Mouse (Mus musculus) small intestine, adult 2 months (tissue): ENCODE measurements around the gene Gm20388. TPM values are rescaled to one million over a fixed set of nuclear protein-coding genes. Genes with fewer than 3 reads are reported as not detected.

Experiments used
- H3K27ac ChIP-seq: fragments of 200-500 bp; 2 replicates; pipeline ENCODE4 v1.5.1; 2012; ENCODE audit warnings: low read depth, low read length, control low read depth, inconsistent platforms; ENCODE audit not compliant: insufficient read depth
- H3K27me3 ChIP-seq: fragments of 200-500 bp; 2 replicates; pipeline ENCODE4 v1.6.1; 2012; ENCODE audit warnings: mild to moderate bottlenecking, moderate library complexity, low read length, inconsistent platforms; ENCODE audit not compliant: control insufficient read depth, insufficient read depth
- H3K36me3 ChIP-seq: fragments of 200-500 bp; 2 replicates; pipeline ENCODE4 v1.6.1; 2012; ENCODE audit warnings: mild to moderate bottlenecking, low read length, control low read depth, inconsistent platforms; ENCODE audit not compliant: control insufficient read depth, insufficient read depth
- H3K4me1 ChIP-seq: fragments of 200-500 bp; 2 replicates; pipeline ENCODE4 v1.6.1; 2012; ENCODE audit warnings: low read length, inconsistent platforms, mixed read lengths; ENCODE audit not compliant: control insufficient read depth, insufficient read depth, insufficient read length
- H3K4me3 ChIP-seq: fragments of 200-500 bp; 2 replicates; pipeline ENCODE4 v1.5.1; 2012; ENCODE audit warnings: low read depth, mild to moderate bottlenecking, control low read depth, inconsistent platforms, low read length, moderate library complexity
- CTCF ChIP-seq: fragments of 200-500 bp; IDR thresholded peaks from 2 replicates; pipeline ENCODE4 v1.5.1; 2012; ENCODE audit warnings: low read depth, mild to moderate bottlenecking, control low read depth, inconsistent platforms, low read length, moderate library complexity, mixed read lengths; ENCODE audit not compliant: insufficient replicate concordance, insufficient read length; ENCODE audit errors: extremely low read depth
- POLR2A ChIP-seq: fragments of 200-500 bp; IDR thresholded peaks from 2 replicates; pipeline ENCODE4 v1.6.1; 2012; ENCODE audit warnings: low read depth, mild to moderate bottlenecking, control low read depth, inconsistent platforms, low read length, moderate library complexity
- WGBS: fragments of 180-500 bp; shearing (Covaris S2); methylation state at CpG from one replicate; pipeline ENCODE4 v1.1.7; 2018; 5-methylcytosine and 5-hydroxymethylcytosine counted together
- polyA plus RNA-seq: library from polyadenylated mRNA; depleted of rRNA; stranded (reverse); fragments of >200 nt; gene quantifications from 2 replicates; pipeline ENCODE4 v1.2.3, GENCODE M21; 2012

The Gm20388 gene
- polyA plus RNA-seq, 1 experiment = 37.3 TPM

- H3K36me3 ChIP-seq = peaks cover 46% of the 10 kb centered on the region
- WGBS = 79% methylated on average over 7 of the region's 7 CpGs
- H3K27ac ChIP-seq = no peak overlapping the region
- no peak overlapping the region for H3K4me3 ChIP-seq
- no peaks in the 10 kb centered on the region for H3K4me1 ChIP-seq
- H3K27me3 ChIP-seq = no peaks in the 10 kb centered on the region
- TF ChIP-seq POLR2A = no peak
- no peak for TF ChIP-seq CTCF
Observed at GRCm38 (mm10) chr8:124328259-124328658, 4417.6 kb downstream of the Gm20388 start.

GRCm38 (mm10) chr8:124329690-124330089 is 4419.0 kb downstream of the Gm20388 start:
- H3K27ac ChIP-seq = no peak overlapping the region
- H3K36me3 ChIP-seq = peaks cover 48% of the 10 kb centered on the region
- TF ChIP-seq CTCF = no peak
- no peak for TF ChIP-seq POLR2A
- H3K4me1 ChIP-seq = no peaks in the 10 kb centered on the region
- no peaks in the 10 kb centered on the region for H3K27me3 ChIP-seq
- no peak overlapping the region for H3K4me3 ChIP-seq
- 91% methylated on average over 10 of the region's 10 CpGs for WGBS

DNA sequence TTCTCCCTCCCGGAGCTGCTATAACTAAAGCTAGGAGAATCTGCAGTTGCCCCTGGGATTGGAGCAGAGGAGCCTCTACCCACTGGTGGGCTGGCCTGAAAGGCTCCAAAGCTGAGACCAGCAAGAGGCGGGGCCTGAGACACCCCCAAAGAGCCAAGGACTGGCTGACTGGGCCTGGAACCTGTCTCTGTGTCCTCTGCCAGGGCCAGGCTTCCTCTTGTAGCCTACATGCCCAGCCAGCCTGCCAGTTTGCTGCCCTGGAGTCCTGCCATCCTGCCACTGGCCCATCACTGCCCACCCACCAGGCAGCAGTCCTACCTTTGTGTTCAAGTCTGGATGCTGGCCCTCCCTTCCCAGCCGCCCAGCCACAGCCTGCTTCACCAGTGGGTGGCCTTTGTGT is 4419.8 kb downstream of the Gm20388 start:
- 74% methylated on average over 3 of the region's 3 CpGs for WGBS
- Histone ChIP-seq H3K27ac (no peak overlapping the region), H3K4me1 (no peaks in the 10 kb centered on the region), H3K4me3 (no peak overlapping the region), H3K27me3 (no peaks in the 10 kb centered on the region), H3K36me3 (peaks cover 52% of the 10 kb centered on the region)
- TF ChIP-seq POLR2A (no peak), CTCF (no peak)

- no peak for TF ChIP-seq CTCF
- TF ChIP-seq POLR2A = no peak
- no peaks in the 10 kb centered on the region for H3K27me3 ChIP-seq
- no peak overlapping the region for H3K4me3 ChIP-seq
- peaks cover 53% of the 10 kb centered on the region for H3K36me3 ChIP-seq
- H3K4me1 ChIP-seq = no peaks in the 10 kb centered on the region
- no peak overlapping the region for H3K27ac ChIP-seq
- 92% methylated on average over 3 of the region's 3 CpGs for WGBS
Observed at GRCm38 (mm10) chr8:124331094-124331493, 4420.5 kb downstream of the Gm20388 start.

- Histone ChIP-seq H3K27me3 (no peaks in the 10 kb centered on the region), H3K4me1 (no peaks in the 10 kb centered on the region), H3K27ac (no peak overlapping the region), H3K36me3 (peaks cover 55% of the 10 kb centered on the region), H3K4me3 (no peak overlapping the region)
- WGBS = 90% methylated on average over 11 of the region's 11 CpGs
- TF ChIP-seq POLR2A (no peak), CTCF (no peak)
Observed at GRCm38 (mm10) chr8:124331706-124332105, 4421.1 kb downstream of the Gm20388 start.

GRCm38 (mm10) chr8:124336302-124336701 is 4425.7 kb downstream of the Gm20388 start:
- Histone ChIP-seq H3K27ac (no peak overlapping the region), H3K27me3 (no peaks in the 10 kb centered on the region), H3K4me1 (no peaks in the 10 kb centered on the region), H3K4me3 (no peak overlapping the region), H3K36me3 (peaks cover 59% of the 10 kb centered on the region)
- WGBS = 94% methylated on average over 13 of the region's 13 CpGs
- TF ChIP-seq POLR2A = no peak
- no peak for TF ChIP-seq CTCF

DNA sequence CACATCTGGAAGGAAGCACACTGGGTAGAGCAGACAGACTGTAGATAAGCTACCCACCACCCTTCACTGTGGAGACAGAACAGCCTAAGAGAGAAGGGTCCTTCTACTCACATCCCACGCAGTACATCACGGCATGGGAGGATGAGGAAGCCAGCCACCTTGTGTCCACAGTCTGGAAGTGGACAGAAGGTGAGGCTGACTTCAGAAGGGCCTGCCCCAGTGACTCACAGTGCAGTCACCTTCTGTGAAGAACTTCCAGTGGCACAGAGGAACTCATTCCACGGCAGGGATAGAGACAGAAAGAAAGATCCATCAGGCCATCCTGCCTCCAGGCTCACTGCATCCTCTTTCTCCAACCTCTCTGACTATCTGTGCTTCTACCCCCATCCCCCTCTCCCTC is 4429.1 kb downstream of the Gm20388 start:
- 84% methylated on average over 3 of the region's 3 CpGs for WGBS
- Histone ChIP-seq H3K27me3 (no peaks in the 10 kb centered on the region), H3K36me3 (peaks cover 45% of the 10 kb centered on the region), H3K27ac (no peak overlapping the region), H3K4me1 (peaks cover 12% of the 10 kb centered on the region), H3K4me3 (no peak overlapping the region)
- TF ChIP-seq POLR2A (no peak), CTCF (no peak)

DNA sequence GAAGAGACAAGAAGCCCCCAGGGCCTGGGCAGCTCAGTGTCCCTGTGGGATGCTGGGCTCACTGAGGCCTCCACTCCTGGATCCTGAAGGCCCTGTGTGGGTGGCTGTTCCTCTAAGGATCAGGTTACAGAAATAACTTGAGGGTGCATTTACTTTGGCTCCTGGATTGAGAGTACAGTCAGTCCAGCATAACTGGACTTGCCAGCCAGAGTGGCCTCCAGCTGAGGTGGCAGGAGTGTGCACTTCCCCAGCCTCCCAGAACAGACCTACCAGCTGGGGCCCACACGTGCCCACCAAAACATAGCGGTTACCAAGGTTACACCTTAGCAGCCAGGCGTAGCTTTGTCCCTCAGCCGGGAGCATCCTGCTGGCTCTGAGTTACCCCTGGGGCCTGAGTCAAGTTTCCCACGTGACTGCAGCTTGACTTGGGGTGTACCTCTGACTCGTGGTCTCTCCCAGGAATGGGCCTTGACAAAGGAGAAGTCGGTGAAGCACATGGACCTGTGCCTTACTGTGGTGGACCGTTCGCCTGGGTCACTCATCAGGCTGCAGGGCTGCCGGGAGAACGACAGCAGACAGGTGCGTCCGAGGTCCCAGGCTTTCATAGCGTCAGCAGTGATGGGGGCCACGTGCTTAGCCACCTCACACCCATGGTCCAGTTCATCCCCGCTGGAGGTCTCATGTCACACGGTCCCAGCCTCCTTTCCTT is 4429.9 kb downstream of the Gm20388 start:
- Histone ChIP-seq H3K36me3 (peaks cover 38% of the 10 kb centered on the region), H3K4me1 (peaks cover 17% of the 10 kb centered on the region), H3K4me3 (no peak overlapping the region), H3K27ac (no peak overlapping the region), H3K27me3 (no peaks in the 10 kb centered on the region)
- WGBS = 88% methylated on average over 17 of the region's 17 CpGs
- TF ChIP-seq POLR2A (no peak), CTCF (no peak)
